Mouse (Mus musculus) kidney, postnatal 36 days (tissue): Measurements from ENCODE around the gene Prr32.

Experiments used
- DNase-seq, 2 experiments: peaks; one replicate each; pipeline ENCODE4 v3.0.0; 2021 to 2022; ENCODE audit warnings: mixed read lengths in 2 of 2

Prr32 gene

DNA sequence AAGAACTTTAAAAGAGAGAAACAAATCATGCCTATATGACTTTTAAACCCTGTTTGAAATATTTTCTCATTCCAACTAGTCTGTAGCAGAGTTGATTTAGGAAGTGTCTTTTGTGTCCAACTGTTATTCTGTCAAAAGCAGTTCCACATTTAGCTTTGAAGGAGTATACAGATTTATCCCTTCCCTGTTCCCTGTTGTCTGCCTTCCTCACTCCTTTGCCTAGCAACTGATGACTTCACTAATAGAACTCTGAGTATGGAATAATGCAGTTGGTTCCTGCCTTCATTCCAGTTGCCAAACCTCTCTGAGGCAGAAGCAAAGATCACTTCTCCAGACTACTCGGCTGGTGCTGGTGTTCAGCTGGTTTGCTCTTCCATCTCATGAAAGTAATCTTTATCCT is at the start of gene Prr32:
TSS of gene Prr32 (plus strand) at position 301 of the 400 bp plus-strand sequence.
- DNase-seq = no peak
